Mouse (Mus musculus): Measurements from ENCODE around the gene Siah3. TPM values are rescaled to one million over a fixed set of nuclear protein-coding genes. Genes with fewer than 3 reads are reported as not detected.
A peak's percentile ranks its signal among the peaks of the same experiment; 100 is the strongest.

Gene Siah3
- polyA plus RNA-seq, 1 experiment from 2014 or later = 6.9 TPM

DNA sequence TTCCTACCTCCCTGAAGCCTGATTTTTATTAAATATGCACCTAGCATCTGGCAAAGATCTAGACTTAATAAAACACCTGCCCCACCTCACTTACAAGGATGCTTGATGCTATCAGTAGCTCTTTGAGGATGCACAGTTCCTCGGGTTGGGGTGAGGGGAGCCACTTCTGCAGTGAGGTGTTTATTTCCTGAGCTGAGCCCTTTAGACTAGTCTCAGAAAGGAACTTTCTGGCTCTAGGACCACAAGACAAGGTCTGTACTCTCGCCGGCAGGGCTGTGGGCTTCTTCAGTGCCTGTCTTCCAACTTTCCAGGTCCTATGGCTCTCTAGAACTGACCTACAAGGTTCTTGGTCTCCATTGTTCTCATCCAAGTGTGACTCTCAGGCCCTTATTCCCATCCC is 50.5 kb downstream of the Siah3 start:
- H3K4me3 ChIP-seq = no peak overlapping the region
- H3K4me2 ChIP-seq = no peak overlapping the region
- H3K36me3 ChIP-seq = no peaks in the 10 kb centered on the region
- H3K27me3 ChIP-seq = no peaks in the 10 kb centered on the region
- 0 out of 2 replicates have a peak, but pooled peaks have one; percentile 28 for ATAC-seq (ENCODE audit: low read depth)
- H3K27ac ChIP-seq (replicated peaks) = no peak overlapping the region
- 76% methylated on average over 3 of the region's 3 CpGs for WGBS
- no peak overlapping the region for H3K9ac ChIP-seq
- no peaks in the 10 kb centered on the region for H3K9me3 ChIP-seq
- H3K4me1 ChIP-seq (replicated peaks) = peaks cover 32% of the 10 kb centered on the region

GRCm38 (mm10) chr14:75510125-75510524 is 54.3 kb downstream of the Siah3 start:
- ATAC-seq (ENCODE audit: low read depth) = no peak
- peaks cover 21% of the 10 kb centered on the region for H3K4me1 ChIP-seq (replicated peaks)
- 86% methylated on average over 6 of the region's 6 CpGs for whole genome bisulfite sequencing

DNA sequence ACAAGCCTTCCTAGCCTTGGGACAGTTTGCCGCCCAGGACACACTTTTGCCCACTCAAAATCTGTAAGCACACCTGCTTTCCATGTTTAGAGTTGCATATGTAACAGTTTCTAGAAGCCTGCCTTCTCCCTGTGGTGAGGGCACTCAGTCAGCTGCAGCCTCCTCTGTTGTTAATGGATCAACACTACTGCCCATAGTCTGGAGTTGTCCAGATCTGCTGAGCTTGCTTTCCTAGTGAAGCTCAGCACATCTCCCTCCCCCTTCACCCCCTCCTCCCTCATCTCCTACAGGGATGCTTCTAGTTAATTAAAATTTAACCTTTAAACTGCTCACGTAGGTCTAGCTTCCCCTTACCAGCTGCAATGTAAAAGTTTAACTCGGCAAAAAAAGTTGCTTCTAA is 57.2 kb downstream of the Siah3 start:
- no peak overlapping the region for H3K27ac ChIP-seq (replicated peaks)
- no peak overlapping the region for H3K9ac ChIP-seq
- no peak overlapping the region for H3K4me2 ChIP-seq
- WGBS = 65% methylated on average over 3 of the region's 3 CpGs
- H3K4me1 ChIP-seq (replicated peaks) = peaks cover 26% of the 10 kb centered on the region
- no peaks in the 10 kb centered on the region for H3K36me3 ChIP-seq
- H3K4me3 ChIP-seq = no peak overlapping the region
- no peak for ATAC-seq (ENCODE audit: low read depth)
- H3K27me3 ChIP-seq = no peaks in the 10 kb centered on the region
- no peaks in the 10 kb centered on the region for H3K9me3 ChIP-seq

More at GRCm38 (mm10) chr14:75510125-75510524, 54.3 kb downstream of the Siah3 start:
- Histone ChIP-seq H3K36me3 (no peaks in the 10 kb centered on the region), H3K4me3 (no peak overlapping the region), H3K27ac (replicated peaks) (no peak overlapping the region), H3K27me3 (no peaks in the 10 kb centered on the region), H3K9me3 (no peaks in the 10 kb centered on the region), H3K9ac (no peak overlapping the region), H3K4me2 (no peak overlapping the region)

DNA sequence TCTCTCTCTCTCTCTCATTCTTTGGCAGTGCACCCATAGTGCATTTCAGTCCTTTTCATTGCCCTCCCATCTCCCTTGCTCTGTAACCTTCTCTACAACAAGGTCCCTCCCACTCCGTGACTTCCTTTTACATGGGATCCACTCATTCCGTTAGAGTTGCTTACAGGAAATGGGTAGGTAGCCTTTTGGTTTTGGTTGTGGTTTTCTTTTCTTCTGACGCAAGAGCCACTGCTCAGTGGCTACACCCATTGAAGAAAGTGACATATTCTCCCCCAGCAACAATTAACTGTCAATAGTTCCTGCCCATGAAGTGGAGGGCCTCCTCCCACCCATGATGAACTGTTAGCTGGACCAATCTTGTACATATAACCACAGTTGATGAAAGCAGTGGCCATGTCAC is 60.4 kb downstream of the Siah3 start:
- WGBS = 87% methylated on average over 3 of the region's 3 CpGs

DNA sequence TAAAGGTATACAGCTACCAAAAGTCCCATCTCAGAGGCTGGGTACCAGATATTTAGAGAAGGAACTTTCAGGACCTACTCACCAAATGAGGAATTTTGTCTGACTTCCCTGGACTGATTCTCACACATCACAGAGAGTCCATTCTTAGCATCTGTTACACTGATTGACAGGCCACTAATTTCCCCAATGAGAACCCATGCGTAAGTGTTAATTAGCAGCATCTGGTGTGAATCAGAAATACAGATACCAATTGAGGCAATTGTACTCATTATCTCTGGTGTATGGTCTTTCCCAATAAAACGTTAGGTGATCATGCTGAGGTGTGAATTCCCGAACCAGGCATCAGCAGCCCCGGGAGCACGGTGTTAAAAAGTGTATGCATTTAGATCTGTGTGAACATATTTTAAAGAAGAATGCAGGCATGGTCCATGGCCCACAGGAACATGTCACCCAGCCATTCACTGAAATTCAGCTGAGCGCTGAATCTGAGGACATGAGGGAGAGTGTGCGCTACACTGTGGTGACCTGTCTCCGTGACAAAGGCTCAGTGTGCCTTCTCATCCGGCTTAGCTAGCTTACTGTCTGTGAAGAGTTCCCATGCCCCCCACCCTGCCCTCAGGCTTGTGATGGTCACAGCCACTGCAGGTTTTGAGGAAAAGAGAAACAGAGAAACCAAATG is 61.3 kb downstream of the Siah3 start:
- Histone ChIP-seq H3K27me3 (no peaks in the 10 kb centered on the region), H3K36me3 (no peaks in the 10 kb centered on the region), H3K27ac (replicated peaks) (peak overlapping the region; percentile 73), H3K9me3 (no peaks in the 10 kb centered on the region), H3K4me3 (no peak overlapping the region), H3K9ac (no peak overlapping the region), H3K4me1 (replicated peaks) (peaks cover 37% of the 10 kb centered on the region), H3K4me2 (no peak overlapping the region)
- WGBS = 48% methylated on average over 9 of the region's 9 CpGs
- ATAC-seq (ENCODE audit: low read depth) = peak; percentile 36

More for the DNA sequence above, 60.4 kb downstream of the Siah3 start:
- Histone ChIP-seq H3K27me3 (no peaks in the 10 kb centered on the region), H3K36me3 (no peaks in the 10 kb centered on the region), H3K27ac (replicated peaks) (no peak overlapping the region), H3K4me1 (replicated peaks) (peaks cover 37% of the 10 kb centered on the region), H3K9me3 (no peaks in the 10 kb centered on the region), H3K4me3 (no peak overlapping the region), H3K4me2 (no peak overlapping the region), H3K9ac (no peak overlapping the region)
- no peak for ATAC-seq (ENCODE audit: low read depth)

GRCm38 (mm10) chr14:75518196-75518887 is 62.6 kb downstream of the Siah3 start:
- peak overlapping the region; percentile 73 for H3K27ac ChIP-seq (replicated peaks)
- ATAC-seq (ENCODE audit: low read depth) = peak; percentile 68
- H3K36me3 ChIP-seq = no peaks in the 10 kb centered on the region

DNA sequence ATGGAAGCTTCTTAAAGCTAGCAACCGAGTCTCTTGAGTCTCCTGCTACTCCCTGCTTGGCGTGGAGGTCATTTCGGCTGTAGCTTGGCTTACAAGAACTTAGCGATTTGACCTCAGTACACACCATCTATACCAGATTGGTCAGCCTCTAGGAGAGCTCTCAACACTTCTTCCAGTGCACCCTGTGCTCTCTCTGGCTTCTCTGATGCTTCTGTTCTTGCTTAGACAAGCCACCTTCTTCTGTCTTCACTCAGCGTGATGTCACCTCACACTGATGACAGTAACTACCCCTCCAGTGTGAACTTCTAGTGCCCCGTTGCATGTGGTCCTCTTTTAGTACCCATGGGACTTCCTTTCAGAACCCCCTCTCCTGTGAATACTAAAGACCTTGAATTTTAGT is 63.1 kb downstream of the Siah3 start:
- no peak overlapping the region for H3K4me3 ChIP-seq
- WGBS = 85% methylated on average over 6 of the region's 6 CpGs
- ATAC-seq (ENCODE audit: low read depth) = no peak

More at GRCm38 (mm10) chr14:75518196-75518887, 62.6 kb downstream of the Siah3 start:
- H3K4me3 ChIP-seq = no peak overlapping the region
- H3K9me3 ChIP-seq = no peaks in the 10 kb centered on the region
- H3K4me1 ChIP-seq (replicated peaks) = peaks cover 30% of the 10 kb centered on the region
- H3K27me3 ChIP-seq = no peaks in the 10 kb centered on the region
- 65% methylated on average over 15 of the region's 15 CpGs for WGBS
- no peak overlapping the region for H3K4me2 ChIP-seq
- H3K9ac ChIP-seq = no peak overlapping the region

GRCm38 (mm10) chr14:75519668-75520067 is 63.9 kb downstream of the Siah3 start:
- Histone ChIP-seq H3K27me3 (no peaks in the 10 kb centered on the region), H3K27ac (replicated peaks) (no peak overlapping the region), H3K4me3 (no peak overlapping the region), H3K9me3 (no peaks in the 10 kb centered on the region), H3K4me1 (replicated peaks) (peaks cover 30% of the 10 kb centered on the region), H3K36me3 (no peaks in the 10 kb centered on the region), H3K9ac (no peak overlapping the region), H3K4me2 (no peak overlapping the region)
- no peak for ATAC-seq (ENCODE audit: low read depth)
- WGBS = 93% methylated on average over 8 of the region's 8 CpGs

More for the DNA sequence above, 63.1 kb downstream of the Siah3 start:
- Histone ChIP-seq H3K9me3 (no peaks in the 10 kb centered on the region), H3K4me2 (no peak overlapping the region), H3K36me3 (no peaks in the 10 kb centered on the region), H3K27me3 (no peaks in the 10 kb centered on the region), H3K9ac (no peak overlapping the region), H3K4me1 (replicated peaks) (peaks cover 30% of the 10 kb centered on the region), H3K27ac (replicated peaks) (peak overlapping the region; percentile 73)

GRCm38 (mm10) chr14:75524648-75525047 is 68.9 kb downstream of the Siah3 start:
- Histone ChIP-seq H3K9me3 (no peaks in the 10 kb centered on the region), H3K4me2 (no peak overlapping the region), H3K27ac (replicated peaks) (no peak overlapping the region), H3K4me3 (no peak overlapping the region), H3K27me3 (no peaks in the 10 kb centered on the region), H3K9ac (no peak overlapping the region), H3K4me1 (replicated peaks) (peaks cover 15% of the 10 kb centered on the region), H3K36me3 (no peaks in the 10 kb centered on the region)
- WGBS = 96% methylated on average over 2 of the region's 2 CpGs
- no peak for ATAC-seq (ENCODE audit: low read depth)

DNA sequence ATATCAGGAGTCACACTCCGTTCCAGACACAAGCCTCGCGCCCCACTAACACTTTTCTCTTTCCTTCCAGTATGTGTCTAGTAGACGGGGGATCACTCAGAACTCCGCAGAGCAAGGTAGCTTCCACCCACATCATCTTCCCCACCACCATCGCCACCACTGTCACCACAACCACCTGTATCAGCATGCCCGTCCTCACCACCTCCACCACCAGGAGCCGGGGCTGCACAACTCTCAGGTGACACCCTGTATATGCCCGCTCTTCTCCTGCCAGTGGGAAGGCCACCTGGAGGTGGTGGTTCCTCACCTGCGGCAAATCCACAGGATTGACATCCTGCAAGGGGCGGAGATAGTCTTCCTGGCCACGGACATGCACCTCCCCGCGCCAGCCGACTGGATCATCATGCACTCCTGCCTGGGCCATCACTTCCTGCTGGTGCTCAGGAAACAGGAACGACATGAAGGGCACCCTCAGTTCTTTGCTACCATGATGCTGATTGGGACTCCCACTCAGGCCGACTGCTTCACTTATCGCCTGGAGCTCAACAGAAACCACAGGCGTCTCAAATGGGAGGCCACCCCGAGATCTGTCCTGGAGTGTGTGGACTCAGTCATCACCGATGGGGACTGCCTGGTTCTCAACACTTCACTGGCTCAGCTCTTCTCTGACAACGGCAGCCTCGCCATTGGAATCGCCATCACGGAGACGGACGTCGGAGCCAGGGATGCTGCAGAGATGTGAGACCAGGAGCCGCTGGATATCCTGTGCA is 69.8 kb downstream of the Siah3 start:
- no peak for ATAC-seq (ENCODE audit: low read depth)
- Histone ChIP-seq H3K9ac (no peak overlapping the region), H3K27ac (replicated peaks) (no peak overlapping the region), H3K4me3 (no peak overlapping the region), H3K9me3 (no peaks in the 10 kb centered on the region), H3K4me2 (no peak overlapping the region), H3K36me3 (no peaks in the 10 kb centered on the region), H3K27me3 (no peaks in the 10 kb centered on the region), H3K4me1 (replicated peaks) (peaks cover 18% of the 10 kb centered on the region)
- WGBS = 89% methylated on average over 29 of the region's 29 CpGs

DNA sequence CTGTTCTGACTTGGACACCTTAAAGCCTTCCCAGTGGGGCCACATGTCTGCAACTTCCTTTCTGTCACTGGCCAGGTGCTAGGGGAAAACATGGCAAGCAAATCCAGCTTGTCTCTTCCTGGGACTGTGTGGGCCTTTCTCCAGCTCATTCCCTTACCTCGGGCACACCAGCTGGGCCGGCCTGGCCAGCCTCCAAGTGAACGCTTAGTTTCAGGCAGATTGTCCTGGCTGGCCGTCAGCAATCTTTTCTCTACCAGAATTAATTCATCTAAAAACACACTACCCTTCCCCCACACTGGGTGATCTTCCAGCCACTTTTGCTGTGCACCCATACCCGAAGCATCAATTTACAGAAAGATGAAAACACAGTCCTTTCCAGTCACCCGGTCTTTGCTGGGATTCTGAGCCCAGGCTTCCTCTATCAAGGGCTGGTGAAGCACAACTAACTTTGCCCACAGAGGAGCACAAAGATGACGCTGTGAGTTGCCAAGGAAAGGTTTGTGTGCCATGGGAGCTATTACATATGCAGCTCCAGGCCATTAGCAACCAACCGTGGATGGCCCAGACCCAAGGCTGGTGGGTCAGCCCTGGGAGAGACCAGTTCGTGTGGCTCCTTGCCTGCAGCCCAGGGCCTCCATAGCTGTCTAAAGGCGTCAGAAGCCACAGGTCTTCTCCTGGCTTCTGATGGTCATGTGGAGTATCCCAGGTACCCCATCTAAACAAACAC is 71.8 kb downstream of the Siah3 start:
- H3K9ac ChIP-seq = no peak overlapping the region
- peak; percentile 90 for ATAC-seq (ENCODE audit: low read depth)
- no peak overlapping the region for H3K4me3 ChIP-seq
- H3K27ac ChIP-seq (replicated peaks) = peak overlapping the region; percentile 78
- H3K9me3 ChIP-seq = no peaks in the 10 kb centered on the region
- no peaks in the 10 kb centered on the region for H3K36me3 ChIP-seq
- peaks cover 38% of the 10 kb centered on the region for H3K4me1 ChIP-seq (replicated peaks)
- 47% methylated on average over 10 of the region's 10 CpGs for WGBS
- H3K27me3 ChIP-seq = no peaks in the 10 kb centered on the region
- no peak overlapping the region; the same call in 1 of the 2 replicates for H3K4me2 ChIP-seq

Data from neural tube, embryonic 13.5 days (tissue).